Mouse (Mus musculus) NIH3T3 (cell line): ENCODE data around the gene Med21.

Experiments
- DNase-seq: peaks from one replicate; pipeline ENCODE4 v3.0.0-alpha.2; 2012; ENCODE audit warnings: low read depth

Med21 gene

DNA sequence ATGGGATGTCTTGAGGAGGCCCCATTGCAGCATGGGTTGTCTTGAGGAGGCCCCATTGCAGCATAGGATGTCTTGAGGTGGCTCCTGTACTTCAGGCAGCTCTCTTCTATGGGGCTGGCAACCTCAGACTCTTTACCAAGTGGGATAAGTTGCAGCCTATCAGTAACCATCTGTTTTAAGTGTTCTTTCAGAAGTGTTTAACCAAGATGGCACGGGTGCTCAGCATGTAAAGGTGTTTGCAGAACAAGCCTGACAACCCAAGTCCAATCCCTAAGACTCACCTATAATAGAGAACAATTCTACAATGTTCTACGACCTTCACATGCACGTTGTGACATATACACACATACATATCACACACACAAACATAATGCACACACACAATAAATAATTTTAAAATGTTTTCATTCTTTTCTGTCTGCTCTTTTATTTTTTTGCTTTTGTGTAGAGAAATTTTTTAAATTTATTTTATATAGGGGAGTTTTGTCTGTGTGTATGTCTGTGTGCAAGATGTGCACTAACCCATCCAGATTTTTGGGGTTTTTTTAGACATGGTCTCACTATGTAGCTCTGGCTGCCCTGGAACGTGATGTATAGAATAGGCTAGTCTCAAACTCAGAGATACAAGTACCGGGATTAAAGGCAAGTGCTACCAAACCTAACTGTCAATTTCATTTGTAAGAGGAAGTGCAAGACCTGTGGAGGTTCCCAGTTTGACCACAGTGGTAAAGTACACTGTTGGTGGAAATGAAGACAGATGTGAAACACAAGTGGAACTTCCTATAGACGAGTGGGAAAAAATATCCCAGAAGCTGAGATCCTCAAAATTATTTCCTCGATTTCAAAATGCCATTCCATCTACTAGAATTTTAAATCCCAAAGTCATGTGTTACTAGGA is 2.0 kb upstream of the Med21 start:
- no peak for DNase-seq

DNA sequence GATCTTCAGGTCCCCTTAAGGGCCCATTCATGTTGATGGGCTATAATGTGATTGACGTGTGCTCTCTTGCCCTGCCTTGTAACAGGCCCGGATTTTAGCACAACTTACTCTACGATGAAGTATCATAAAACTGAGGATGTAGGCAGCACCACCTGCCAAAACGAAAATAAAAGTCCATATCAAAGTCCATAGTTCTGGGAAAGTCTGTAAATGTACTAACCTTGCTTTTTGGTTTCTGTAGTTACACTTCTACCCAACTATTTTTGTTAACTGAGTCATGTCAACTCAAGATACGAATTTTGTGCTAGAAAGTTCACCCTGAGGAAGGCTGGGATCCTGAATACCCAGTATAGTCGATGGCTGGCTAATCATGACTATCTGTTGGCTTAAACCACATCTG is 1.4 kb upstream of the Med21 start:
- DNase-seq: no peak

DNA sequence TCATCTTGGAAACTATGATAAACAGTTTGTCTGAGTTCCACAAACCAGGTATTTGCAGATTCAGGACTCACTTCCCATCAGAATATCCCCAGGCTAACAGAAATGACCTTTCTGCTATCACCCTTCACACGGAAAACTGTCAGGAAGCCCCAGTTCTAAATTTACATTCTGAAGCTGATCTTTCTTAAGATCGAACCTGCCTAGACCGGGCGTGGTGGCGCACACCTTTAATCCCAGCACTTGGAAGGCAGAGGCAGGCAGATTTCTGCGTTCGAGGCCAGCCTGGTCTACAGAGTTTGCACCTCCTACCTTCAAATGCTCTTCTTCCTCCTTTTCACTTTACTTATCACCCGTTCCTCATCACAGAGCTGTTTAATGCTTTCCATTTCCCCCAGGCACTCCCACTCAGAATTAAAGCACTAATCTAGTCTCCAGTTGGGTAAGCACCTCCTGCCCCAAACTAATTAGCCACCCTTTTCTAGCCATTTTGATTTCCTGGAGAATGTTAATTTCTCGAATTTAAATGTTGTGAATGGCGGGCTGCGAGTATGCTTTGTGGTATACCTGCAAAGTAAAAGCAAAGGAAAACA is 631 bp upstream of the Med21 start:
- DNase-seq: no peak

DNA sequence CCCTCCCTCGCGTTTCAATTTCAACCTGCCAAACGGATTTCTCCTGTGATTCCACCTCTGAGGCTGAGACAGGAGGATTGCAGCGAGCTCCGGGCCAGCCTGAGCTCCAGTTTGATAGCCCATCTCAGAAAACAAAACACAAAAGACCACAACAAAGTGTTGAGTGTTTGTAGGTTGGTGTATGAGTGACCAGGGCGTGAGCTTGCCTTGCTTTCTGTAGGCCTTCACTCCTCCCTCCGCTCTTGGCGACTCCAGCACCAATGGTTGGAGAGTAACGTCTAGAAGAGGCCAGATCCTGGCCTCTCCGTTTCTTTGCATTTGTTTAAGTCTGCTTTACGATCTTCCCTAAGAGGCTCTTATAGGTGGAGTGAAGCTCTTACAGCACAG is 830 bp downstream of the Med21 start:
- DNase-seq: peak; percentile 71

DNA sequence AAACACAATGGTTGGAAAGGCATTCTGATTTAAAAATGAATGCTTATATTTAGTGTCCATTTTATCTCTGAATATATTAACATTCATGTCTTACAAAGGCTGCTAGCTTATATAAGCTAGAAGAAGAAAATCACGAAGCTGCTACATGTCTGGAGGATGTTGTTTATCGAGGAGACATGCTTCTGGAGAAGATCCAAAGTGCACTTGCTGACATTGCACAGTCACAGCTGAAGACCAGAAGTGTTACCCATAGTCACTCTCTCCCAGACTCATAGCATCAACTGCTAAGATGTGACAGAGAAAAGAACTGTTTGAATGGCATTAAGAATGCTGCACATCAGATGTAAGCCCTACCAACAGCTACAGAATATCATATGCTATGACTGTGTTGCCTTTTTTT is 7.7 kb downstream of the Med21 start:
- DNase-seq: no peak

DNA sequence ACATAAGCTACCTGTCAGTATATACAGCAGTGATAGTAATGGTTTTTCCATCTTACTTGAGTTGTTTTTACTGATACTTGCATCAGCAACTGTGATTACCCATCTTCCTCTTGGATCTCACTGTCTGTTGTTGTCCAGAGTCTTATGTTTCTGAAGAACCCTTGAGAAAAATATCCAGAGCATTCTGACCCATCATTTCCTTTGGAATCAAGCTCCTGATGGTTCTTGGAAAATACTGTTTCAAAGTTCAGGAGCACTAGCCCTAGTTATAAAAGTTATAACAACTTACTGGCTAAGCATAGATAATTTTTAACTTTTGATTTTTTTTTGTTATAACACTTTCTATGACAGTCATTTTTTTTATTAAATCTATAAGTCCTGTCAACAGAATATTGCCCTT is 9.1 kb downstream of the Med21 start:
- no peak for DNase-seq

DNA sequence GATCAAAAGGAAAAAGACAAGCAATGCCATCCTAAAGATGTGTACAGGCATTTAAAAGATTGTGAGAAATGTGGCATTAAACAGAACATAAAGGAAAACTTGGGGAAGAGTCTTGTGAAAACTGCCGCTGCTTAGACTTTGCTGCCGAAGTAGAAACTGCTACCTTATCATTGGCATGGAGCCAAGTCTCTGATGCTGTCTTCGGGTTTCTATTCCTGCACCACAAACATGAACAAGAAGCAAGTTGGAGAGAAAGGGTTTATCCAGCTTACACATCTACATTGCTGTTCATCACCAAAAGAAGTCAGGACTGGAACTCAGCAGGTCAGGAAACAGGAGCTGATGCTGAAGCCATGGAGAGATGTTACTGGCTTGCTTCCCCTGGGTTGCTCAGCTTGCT is 10.8 kb downstream of the Med21 start:
- DNase-seq: no peak

DNA sequence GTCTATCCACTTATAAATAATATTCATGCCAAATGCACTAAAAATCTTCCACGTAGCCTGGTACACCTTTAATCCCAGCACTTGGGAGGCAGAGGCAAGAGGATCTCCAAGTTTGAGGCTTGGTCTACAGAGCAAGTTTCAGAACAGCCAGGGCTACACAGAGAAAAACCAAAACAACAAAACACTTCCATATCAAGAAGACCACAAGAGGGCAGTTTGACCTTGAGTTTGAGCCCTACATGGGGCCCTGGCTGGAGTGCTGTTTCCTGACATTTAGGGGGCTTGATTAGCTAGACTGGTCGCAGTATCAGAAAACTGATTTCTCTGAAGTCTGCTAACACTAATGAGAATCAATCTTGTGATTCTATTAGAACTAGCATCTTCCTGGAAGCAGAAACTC is 18.2 kb downstream of the Med21 start:
- peak; percentile 76 for DNase-seq

DNA sequence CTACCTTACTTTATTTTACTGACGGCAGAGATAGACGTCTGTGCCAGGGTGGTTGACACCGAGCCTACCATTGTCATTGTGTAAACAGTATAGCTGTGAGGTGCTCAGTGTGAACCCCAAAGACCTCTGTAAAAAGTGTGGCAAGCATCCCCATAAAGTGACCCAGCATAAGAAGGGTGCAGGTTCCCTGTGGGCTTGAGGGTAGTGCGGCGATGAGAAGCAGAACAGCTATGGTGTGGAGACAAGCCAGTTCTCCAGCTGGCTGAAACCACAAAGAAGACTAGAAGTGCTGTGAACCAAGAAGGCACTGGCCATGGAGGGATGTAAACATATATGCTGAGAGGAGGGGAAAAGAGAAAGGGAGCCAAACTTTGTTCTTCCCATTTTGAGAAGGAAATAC is 19.3 kb downstream of the Med21 start:
- no peak for DNase-seq

DNA sequence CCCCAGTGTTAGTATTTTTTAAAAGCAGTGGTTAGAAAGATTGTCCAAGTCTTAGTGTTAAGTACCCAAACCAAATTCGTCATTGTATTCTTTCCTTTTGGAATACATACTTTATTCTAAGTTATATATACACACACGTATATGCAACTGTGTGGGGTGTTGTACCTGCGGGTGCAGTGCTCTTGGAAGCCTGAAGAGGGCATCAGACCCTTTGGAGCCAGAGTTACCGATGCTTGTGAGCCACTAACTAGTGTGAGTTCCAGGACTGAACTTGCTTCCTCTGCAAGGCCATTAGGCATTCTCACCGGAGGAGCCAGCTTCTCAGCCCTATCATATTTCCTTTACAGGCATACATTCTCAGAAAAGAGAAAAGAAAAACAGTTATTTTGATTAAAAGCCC is 20.3 kb downstream of the Med21 start:
- DNase-seq: peak; percentile 61

DNA sequence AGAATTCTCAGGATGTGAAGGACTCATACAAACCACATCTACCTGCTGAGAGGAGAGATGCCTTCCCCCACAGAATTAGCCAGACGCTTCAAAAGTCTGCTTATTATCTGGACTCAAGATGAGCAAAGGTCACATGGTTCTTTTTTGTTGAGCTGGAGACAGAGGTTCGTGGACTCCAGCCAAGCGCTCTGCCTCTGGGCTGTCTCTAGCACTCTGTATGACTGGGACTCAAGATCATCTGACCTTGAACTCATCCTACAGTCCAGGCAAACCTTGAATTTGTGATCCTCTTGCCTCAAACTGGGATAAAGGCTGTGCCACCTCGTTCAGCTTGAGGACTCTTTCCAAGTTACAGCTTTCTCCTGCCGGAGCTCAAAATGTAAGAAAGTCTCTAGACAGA is 21.8 kb downstream of the Med21 start:
- DNase-seq: peak; percentile 20

DNA sequence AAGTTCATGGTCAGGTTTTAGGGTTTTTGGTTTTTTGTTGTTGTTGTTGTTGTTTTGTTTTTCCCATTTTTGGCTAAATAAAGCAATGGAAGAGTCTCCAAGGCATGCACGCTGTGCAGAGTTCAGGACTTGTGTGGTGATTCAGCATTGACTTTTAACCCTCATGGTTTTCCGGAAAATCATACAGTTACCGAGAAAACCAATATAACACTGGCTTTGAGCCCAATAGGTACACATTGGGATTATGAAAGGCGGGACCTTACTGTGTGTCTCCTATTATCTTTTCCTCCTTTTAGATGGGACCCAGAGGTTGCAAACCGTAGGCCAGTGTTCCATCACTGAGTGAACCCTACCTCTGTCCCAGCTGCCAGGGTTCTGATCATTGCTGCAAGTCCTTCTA is 22.6 kb downstream of the Med21 start:
- DNase-seq: no peak

DNA sequence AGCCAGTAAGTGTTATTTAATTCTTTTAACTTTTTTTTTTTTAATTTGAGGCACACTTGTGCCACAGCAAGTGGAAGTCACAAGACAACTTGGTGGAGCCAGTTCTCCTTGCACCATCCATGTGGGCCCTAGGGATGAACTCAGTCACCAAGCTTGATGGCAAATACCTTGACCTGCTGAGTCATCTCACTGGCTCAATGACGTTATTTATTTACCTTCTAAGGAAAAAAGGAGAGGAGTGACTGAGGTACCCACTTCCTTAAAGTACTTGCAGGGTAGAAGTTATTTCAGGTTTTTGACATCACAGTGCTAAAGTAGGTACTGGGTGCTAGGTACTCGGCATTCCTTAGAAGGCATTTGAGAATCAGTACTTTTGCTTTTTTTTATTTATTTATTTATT is 23.1 kb downstream of the Med21 start:
- DNase-seq: no peak

DNA sequence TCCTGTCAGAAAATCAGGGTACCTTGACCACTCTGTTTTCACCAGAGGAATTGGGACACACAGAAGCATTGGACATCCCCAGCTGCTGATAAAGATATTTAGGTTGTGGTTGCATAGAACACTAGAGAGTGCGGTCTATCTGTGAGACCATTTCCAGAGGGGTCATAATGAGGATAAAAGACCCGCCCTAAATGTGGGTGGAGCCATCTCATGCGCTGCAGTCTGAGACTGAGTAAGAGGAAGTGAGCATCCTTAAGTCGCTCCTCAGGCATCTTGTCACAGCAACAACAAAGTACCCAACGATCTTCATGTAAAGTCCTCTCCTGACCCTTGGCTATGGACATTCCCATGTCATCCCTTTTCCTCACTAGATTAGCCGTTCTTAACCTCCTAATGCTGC is 24.5 kb downstream of the Med21 start:
- DNase-seq: no peak

DNA sequence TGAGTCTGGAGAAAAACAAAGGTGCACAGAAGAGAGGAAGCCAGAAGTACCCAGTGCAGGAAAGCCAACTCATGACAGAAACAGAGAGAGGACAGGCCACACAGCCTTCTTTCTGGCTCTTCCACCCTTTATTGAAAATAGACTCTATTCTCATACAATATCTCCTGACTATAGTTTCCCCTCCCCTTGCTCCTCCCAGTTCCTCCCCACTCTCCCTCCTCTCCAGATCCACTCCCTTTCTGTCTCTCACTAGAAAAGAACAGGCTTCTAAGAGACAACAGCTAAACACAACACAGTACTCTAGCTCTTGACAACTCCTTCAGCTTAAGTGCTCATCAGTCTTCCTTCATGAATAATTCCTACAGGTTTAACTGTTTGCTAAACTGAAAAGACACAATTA is 26.3 kb downstream of the Med21 start:
- peak; percentile 29 for DNase-seq

DNA sequence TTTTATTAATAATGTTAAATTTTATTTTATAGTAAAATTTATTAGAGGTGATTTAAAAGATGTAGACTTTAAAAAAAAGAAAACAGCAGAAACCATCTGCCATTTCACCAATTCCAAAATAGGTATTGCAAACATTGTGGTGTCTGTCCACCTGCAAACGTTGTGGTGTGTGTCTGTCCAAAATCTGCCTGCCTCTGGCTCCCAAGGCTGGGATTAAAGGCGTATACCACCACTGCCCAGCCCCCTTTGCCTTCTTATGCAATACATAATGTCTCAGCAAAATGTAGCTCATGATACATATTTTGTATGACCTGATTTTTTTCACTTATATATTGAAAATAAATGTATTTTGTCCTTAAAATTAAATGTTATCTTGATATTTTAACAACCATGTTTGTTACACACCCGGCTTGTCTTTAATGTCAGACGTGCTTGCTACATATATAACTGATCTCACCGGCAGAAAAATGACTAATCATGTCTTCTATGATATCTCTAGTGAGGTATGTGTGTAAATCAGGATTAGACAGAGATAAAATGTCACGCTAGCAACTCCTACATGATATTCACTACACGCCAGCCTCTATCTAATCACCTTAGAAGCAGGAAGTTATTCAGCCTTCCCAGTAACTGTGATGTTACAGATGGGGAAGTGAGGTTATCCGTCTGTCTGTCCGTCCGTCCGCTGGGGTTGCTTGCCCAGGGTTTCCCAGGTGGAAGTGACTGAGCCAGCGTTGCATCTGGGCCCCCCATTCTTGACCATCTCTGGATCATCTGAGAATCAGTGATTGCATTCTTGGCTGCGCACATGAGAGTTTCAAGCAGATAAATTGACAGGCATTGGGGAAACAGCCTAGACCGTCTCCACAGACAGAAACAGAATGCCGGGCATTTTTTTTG is 28.9 kb downstream of the Med21 start:
- DNase-seq: no peak

DNA sequence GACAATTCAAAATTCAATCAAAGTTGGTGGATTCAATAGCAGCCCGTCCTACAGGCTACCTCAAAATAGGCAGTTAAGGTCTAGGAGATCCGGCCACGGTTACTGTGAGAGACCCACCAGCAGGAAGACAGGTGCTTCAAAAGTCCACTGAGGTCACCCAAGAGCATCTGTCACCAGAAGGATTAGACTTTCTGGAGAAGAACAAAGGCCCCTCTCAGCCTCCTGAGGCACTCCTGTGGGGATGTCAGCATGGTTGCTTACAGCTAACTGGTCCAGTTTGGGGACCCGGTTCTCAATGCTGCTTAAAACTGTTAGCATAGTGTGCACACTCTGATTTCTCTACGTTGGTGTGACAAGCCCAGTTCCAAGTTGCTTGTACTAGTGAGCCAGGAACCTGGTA is 29.8 kb downstream of the Med21 start:
- DNase-seq: no peak

DNA sequence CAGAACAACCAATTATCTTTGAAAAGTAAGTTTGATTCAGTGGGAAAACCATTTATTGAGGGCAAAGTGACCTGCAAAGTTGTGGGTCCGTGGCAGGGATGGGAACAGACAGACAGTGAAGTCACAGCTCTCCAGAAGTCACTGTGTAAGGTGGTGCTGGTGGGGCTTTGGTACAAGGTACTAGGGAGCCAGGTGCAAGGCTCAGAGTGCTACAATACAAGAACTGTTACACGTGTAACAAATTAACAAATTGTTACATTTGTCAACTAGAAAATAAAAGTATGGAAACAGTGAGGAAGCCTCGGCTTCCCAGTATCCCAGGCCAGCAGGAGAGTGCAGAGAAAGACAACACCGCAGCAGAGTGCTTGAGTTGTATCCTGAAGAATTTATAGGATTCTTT is 31.3 kb downstream of the Med21 start:
- DNase-seq: no peak

DNA sequence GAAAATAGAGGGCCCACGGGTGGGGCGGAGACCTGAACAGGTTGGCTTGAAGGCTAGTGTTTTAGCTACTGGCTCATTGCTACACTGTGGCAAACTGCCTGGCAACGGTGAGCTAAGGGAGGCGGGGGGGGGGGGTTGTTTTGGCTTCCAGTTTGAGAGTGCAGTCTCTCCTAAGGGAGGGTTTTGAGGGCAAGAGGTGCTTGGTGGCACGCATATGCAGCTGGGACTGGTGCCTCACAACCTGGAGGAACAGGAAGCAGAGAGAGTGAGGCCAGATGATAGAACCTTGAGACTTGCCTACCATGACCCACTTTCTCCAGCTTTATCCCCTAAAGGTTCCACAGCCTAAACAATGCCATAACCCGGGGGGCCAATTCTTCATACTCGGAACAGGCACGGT is 32.1 kb downstream of the Med21 start:
- DNase-seq: no peak

DNA sequence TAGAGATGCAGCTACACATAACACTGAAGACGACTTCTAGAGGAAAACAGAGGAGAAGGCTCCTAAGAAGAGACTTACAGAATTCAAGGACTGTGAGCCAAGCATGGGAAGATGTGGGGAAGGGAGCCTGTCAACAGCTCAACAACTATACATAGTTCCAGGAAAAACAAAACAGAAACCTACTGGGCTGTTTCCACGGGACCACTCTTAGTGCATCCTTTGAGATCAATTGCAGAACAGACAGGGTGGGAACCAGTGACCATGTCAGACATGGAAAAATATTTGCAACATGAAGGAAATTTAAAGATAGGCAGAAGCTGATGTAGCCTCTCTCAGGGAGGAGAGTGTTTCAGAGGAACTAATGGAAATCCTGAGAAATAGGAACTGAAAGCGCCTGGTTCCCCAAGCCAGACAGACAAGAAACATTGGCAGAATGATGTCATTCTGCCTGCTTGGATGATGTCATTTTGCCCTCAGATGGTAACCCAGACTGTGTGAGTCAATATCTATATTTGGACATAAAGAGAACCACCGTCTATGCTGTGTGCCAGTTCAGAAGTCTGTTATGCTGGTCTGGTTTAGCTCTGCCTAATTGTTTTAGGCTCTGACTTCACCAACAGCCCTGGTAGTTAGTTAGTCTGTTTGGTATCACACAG is 32.7 kb downstream of the Med21 start:
- DNase-seq: peak; percentile 80

DNA sequence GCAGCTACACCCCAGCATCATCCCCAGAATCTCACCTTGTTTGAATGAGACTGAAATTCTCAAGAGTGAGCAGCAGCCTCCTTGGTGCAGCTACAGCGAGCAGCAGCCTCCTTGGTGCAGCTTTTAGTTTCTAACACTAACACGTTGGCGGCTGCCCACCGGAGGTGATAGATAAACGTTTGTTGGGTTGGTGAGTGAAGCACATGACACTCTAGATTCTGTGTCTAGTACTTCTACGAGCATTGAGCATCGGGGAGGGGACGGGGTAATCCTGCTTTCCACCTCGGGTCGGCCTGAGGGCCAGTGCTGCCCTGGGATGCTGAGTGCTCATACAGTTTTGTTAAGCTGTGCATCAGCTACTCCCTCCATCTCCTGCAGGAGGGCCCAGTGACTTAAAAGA is 34.6 kb downstream of the Med21 start:
- no peak for DNase-seq
